Mouse (Mus musculus) urinary bladder, postnatal 25 days (tissue): ENCODE results near the gene Apom.
A peak's percentile ranks its signal among the peaks of the same experiment; 100 is the strongest.

Source experiments
- DNase-seq: peaks from one replicate; pipeline ENCODE4 v3.0.0; 2022; ENCODE audit warnings: low spot score

The Apom gene

GRCm38 (mm10) chr17:35131500-35132173 is at the start of gene Apom:
Gene Apom, minus strand, starts transcription at chr17:35132050.
- DNase-seq: no peak

GRCm38 (mm10) chr17:35180093-35180492 is 48.2 kb upstream of the Apom start:
- DNase-seq: no peak

GRCm38 (mm10) chr17:35178528-35178927 is 46.7 kb upstream of the Apom start:
- peak; percentile 78 for DNase-seq

- DNase-seq: no peak
These were observed 44.1 kb upstream of the Apom start, which contains the start of gene Aif1 for GRCm38 (mm10) chr17:35175968-35176367. Gene Aif1, minus strand, starts transcription at chr17:35176068.

- no peak for DNase-seq
These were observed 43.5 kb upstream of the Apom start for GRCm38 (mm10) chr17:35175382-35175781.

- no peak for DNase-seq
These were observed 42.5 kb upstream of the Apom start for GRCm38 (mm10) chr17:35174201-35174977.

GRCm38 (mm10) chr17:35173329-35173728 is 41.5 kb upstream of the Apom start:
- no peak for DNase-seq

- DNase-seq: no peak
These were observed 40.8 kb upstream of the Apom start for GRCm38 (mm10) chr17:35172445-35173234.

GRCm38 (mm10) chr17:35168541-35169207 is 36.8 kb upstream of the Apom start:
- DNase-seq: no peak

- DNase-seq: no peak
These were observed 35.9 kb upstream of the Apom start for GRCm38 (mm10) chr17:35167794-35168193.

- peak; percentile 47 for DNase-seq
These were observed 34.6 kb upstream of the Apom start for GRCm38 (mm10) chr17:35166352-35167035.

- DNase-seq: no peak
These were observed 33.8 kb upstream of the Apom start for GRCm38 (mm10) chr17:35165451-35166155.

- DNase-seq: peak; percentile 91
These were observed 33.0 kb upstream of the Apom start, which contains the start of gene Prrc2a for GRCm38 (mm10) chr17:35164568-35165450. Gene Prrc2a, minus strand, starts transcription at chr17:35164897.

GRCm38 (mm10) chr17:35164218-35164567 is 32.3 kb upstream of the Apom start:
- DNase-seq: no peak

- DNase-seq: no peak
These were observed 31.7 kb upstream of the Apom start for GRCm38 (mm10) chr17:35163326-35164081.

GRCm38 (mm10) chr17:35162730-35163129 is 30.9 kb upstream of the Apom start:
- no peak for DNase-seq

GRCm38 (mm10) chr17:35162121-35162520 is 30.3 kb upstream of the Apom start:
- no peak for DNase-seq

- DNase-seq: no peak
These were observed 29.6 kb upstream of the Apom start for GRCm38 (mm10) chr17:35161421-35161820.

- no peak for DNase-seq
These were observed 27.8 kb upstream of the Apom start for GRCm38 (mm10) chr17:35159638-35160037.
